Mouse (Mus musculus) testis, adult 2 months (tissue): Measurements from ENCODE around the gene Tk2.

ENCODE experiments used
- CTCF ChIP-seq: fragments of 200-500 bp; IDR thresholded peaks from 2 replicates; pipeline ENCODE4 v1.5.1; 2012; ENCODE audit warnings: low read depth, mild to moderate bottlenecking, inconsistent platforms, low read length, moderate library complexity; ENCODE audit not compliant: control insufficient read depth, insufficient read depth, insufficient replicate concordance
- POLR2A ChIP-seq: fragments of 200-500 bp; IDR thresholded peaks from 2 replicates; pipeline ENCODE4 v1.6.1; 2012; ENCODE audit warnings: low read depth, mild to moderate bottlenecking, inconsistent platforms, low read length, moderate library complexity; ENCODE audit not compliant: control insufficient read depth

GRCm38 (mm10) chr8:104188459-104188858 is 59.9 kb downstream of the Tk2 start:
- no peak for TF ChIP-seq POLR2A
- TF ChIP-seq CTCF: no peak
